Mouse (Mus musculus): ENCODE data around the gene Peak1. TPM values are rescaled to one million over a fixed set of nuclear protein-coding genes. Genes with fewer than 3 reads are reported as not detected.
A peak's percentile ranks its signal among the peaks of the same experiment; 100 is the strongest.
"Not testable (repeated sequence)": the region's sequence is repeated elsewhere in the genome, so short reads cannot be mapped to it uniquely, and the experiment has no call there.

Peak1 gene
- polyA plus RNA-seq, 1 experiment from 2014 or later: 13.8 TPM

DNA sequence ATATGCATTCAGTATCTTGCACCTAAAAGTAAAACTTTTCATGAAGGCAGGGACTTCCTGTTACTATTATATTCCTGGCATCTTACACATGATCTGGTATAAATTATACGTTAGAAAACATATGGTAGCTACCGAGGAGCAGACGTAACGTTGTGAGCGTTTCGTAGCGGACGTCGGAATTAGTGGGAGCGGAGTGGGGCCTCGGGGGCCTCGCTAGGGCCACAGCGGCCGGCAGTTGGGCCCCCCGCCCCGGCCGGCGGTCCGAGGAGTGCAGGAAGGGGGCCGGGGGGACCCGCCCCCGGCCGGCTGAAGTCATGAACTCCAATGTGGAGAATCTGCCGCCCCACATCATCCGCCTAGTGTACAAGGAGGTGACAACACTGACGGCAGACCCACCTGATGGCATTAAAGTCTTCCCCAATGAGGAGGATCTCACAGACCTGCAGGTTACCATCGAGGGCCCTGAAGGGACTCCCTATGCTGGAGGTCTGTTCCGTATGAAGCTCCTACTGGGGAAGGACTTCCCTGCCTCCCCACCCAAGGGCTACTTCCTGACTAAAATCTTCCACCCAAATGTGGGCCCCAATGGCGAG lies 19.5 kb upstream of the Peak1 start:
- H3K36me3 ChIP-seq; H3K27me3 ChIP-seq (replicated peaks); H3K4me3 ChIP-seq (replicated peaks); H3K4me2 ChIP-seq; H3K9me3 ChIP-seq; ATAC-seq (ENCODE audit: insufficient read depth, low FRiP score, low read depth); H3K27ac ChIP-seq; H3K4me1 ChIP-seq; H3K9ac ChIP-seq: not testable (repeated sequence)
- 90% methylated on average over 29 of the region's 29 CpGs for WGBS

DNA sequence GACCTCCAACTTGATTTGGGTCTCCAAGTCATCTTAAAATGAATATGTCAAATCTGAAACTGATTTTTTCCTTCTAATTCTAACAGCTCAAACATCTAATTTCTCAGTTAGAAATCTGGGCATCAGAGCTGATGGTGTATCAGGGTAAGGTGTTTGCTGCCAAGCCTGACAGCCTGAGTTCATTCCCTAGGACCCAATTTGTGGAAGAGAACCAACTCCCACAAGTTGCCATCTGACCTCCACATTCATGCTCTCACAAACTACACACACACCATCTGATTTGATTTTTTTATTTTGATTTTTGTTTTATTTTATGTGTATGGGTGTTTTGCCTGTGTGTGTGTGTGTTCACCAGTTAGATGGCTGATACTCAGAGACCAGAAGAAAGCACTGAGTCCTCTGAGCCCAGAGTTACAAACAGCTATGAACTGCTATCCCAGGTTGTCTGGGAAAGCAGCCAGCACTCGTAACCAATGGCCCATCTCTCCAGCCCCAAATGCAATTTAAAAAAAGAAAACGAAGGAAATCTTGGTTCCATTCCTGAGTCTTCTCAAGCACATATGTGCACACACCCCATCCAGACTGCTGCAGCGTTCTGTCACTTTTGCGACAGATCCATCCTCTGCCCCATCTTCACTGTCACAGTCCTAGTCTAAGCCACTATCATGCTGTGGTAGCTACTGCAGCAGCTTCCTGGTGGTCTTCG lies 18.1 kb upstream of the Peak1 start:
- no peak for ATAC-seq (ENCODE audit: insufficient read depth, low FRiP score, low read depth)
- no peaks in the 10 kb centered on the region for H3K27me3 ChIP-seq (replicated peaks)
- WGBS: 75% methylated on average over 5 of the region's 5 CpGs
- no peak overlapping the region for H3K4me2 ChIP-seq
- no peak overlapping the region for H3K4me3 ChIP-seq (replicated peaks)
- no peak overlapping the region for H3K27ac ChIP-seq
- H3K9me3 ChIP-seq: no peaks in the 10 kb centered on the region
- no peaks in the 10 kb centered on the region for H3K36me3 ChIP-seq
- no peaks in the 10 kb centered on the region for H3K4me1 ChIP-seq
- no peak overlapping the region for H3K9ac ChIP-seq

DNA sequence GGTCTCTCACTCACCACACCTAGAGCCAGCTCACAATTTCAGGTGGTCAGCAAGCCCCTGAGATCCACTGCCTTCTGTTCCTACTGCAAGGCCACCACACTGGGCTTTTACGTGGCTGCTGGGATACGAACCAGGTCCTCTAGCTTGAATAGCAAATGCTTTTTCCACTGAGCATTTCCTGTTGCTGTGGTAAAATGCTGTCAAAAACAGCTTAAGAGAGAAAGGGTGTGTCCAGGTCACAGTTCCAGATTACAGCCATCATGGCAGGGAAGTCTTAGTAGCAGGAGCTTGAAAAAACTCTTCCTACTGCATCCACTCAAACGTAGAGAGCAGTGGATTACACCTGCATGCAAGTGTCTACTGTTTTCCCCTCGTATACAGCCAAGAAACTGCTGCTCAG lies 7.0 kb upstream of the Peak1 start:
- no peak for ATAC-seq (ENCODE audit: insufficient read depth, low FRiP score, low read depth)
- H3K4me1 ChIP-seq: no peaks in the 10 kb centered on the region
- H3K36me3 ChIP-seq: no peaks in the 10 kb centered on the region
- no peak overlapping the region for H3K4me2 ChIP-seq
- no peak overlapping the region for H3K9ac ChIP-seq
- H3K27me3 ChIP-seq (replicated peaks): no peaks in the 10 kb centered on the region
- H3K9me3 ChIP-seq: no peaks in the 10 kb centered on the region
- no peak overlapping the region for H3K4me3 ChIP-seq (replicated peaks)
- no peak overlapping the region for H3K27ac ChIP-seq
- 77% methylated on average over 4 of the region's 4 CpGs for WGBS

DNA sequence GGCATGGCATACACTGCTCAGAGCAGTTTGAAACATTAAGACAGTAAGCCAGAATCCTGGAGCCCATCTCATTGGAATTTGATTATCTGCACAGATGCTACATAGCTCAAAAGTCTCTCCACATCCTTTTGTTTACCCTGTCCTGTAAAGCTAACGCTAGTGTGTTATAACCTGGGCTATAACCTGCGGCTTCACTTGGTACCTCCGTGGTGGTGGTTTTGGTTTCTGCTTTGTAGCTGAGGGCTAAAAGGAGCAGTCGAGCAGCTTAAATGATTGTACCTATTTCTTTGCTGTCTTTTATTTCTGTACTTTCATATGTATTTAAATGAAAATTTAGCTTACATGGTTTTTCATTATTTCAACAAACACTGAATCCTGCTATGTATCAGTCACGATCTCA lies 4.1 kb upstream of the Peak1 start:
- WGBS: 74% methylated on average over 5 of the region's 5 CpGs
- ATAC-seq (ENCODE audit: insufficient read depth, low FRiP score, low read depth): no peak
- Histone ChIP-seq H3K27ac (no peak overlapping the region), H3K9ac (no peak overlapping the region), H3K36me3 (no peaks in the 10 kb centered on the region), H3K9me3 (no peaks in the 10 kb centered on the region), H3K4me3 (replicated peaks) (no peak overlapping the region), H3K27me3 (replicated peaks) (no peaks in the 10 kb centered on the region), H3K4me1 (no peaks in the 10 kb centered on the region), H3K4me2 (no peak overlapping the region)

DNA sequence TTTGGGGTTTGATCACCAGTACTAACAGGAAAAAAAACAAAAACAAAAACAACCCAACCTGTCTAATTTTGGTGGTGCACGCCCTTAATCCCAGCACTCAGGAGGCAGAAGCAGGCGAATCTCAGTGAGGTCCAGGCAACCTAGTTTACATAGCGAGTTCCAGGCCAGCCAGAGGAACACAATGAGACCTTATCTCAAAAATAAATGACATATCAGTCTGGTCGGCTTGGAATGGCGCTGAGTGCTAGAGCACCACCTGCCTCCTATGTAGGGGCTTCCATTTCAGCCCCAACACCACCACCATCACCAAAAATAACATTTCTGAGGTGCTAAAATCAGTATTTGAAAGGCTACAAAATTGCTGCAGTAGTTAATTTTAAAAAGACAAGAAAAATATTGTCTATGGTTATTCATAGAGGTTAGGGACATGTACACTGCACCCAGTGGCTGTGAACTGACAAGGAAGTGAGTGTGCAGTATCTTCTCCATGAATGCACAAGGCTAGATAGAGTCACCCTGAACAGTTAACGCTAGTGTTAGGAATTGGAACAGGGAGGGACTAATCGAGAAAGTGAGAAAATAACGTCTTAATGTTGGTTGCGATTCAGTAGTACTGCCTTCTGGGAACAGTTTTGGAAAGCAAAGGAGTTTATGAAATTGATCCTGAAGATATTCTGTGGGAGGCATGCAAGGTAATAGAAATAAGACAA lies 3.2 kb upstream of the Peak1 start:
- H3K36me3 ChIP-seq: no peaks in the 10 kb centered on the region
- H3K4me1 ChIP-seq: no peaks in the 10 kb centered on the region
- no peak overlapping the region for H3K4me2 ChIP-seq
- no peak for ATAC-seq (ENCODE audit: insufficient read depth, low FRiP score, low read depth)
- H3K9me3 ChIP-seq: no peaks in the 10 kb centered on the region
- no peak overlapping the region for H3K4me3 ChIP-seq (replicated peaks)
- no peak overlapping the region for H3K9ac ChIP-seq
- whole genome bisulfite sequencing: 73% methylated on average over 9 of the region's 9 CpGs
- no peak overlapping the region for H3K27ac ChIP-seq
- no peaks in the 10 kb centered on the region for H3K27me3 ChIP-seq (replicated peaks)

DNA sequence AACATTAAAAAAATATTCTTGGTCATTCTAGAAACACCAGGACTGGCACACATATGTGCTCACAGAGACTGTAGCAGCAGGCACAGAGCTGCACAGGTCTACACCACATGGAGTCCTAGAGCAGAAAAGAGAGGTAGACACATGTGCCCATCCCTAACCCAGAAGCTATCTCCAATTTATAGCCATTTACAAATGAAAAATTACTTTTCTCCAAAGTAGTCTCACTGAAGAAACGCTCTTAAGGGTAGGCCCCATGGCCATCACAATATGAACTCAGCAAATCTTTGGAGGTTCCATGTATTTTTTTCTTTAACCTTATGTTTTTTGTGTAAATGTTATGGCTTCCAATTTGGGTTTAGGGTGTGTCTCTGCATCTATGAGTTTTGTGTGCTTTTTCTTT lies 2.4 kb upstream of the Peak1 start:
- H3K9me3 ChIP-seq: no peaks in the 10 kb centered on the region
- ATAC-seq (ENCODE audit: insufficient read depth, low FRiP score, low read depth): no peak
- no peaks in the 10 kb centered on the region for H3K36me3 ChIP-seq
- 88% methylated on average over 1 of the region's 1 CpGs for WGBS
- H3K9ac ChIP-seq: no peak overlapping the region
- no peaks in the 10 kb centered on the region for H3K27me3 ChIP-seq (replicated peaks)
- 0 out of 2 replicates have a peak, but pooled peaks cover 4% of the 10 kb centered on the region for H3K4me1 ChIP-seq
- no peak overlapping the region for H3K4me2 ChIP-seq
- H3K27ac ChIP-seq: no peak overlapping the region
- H3K4me3 ChIP-seq (replicated peaks): no peak overlapping the region

DNA sequence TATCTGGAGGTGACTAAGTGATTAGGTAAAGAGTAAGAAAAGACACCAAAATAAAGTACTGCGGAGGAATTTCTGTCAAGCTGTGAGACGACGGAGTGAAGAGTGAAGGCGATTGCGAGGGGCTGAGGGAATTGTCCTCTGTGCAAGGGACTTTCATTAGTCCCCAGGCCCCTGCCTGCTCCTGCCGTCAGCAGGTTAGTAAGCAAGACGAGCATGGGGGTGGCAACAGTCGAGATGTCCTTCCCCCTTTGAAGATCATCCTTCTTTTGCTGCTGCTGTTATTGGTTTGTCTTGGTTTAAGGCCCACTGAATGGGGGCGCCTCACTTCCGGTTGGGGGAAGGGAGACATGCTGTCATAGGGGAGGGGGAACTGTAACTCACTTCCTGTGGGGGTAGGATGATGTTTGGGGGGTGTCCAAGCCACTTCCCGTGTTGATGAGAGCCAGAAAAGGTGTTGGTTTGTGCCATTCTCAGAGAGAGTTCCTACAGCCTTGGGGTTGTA lies 922 bp upstream of the Peak1 start:
- Histone ChIP-seq H3K4me2 (peak overlapping the region; percentile 64), H3K9me3 (no peaks in the 10 kb centered on the region), H3K27ac (peak overlapping the region; percentile 92), H3K4me1 (0 out of 2 replicates have a peak, but pooled peaks cover 7% of the 10 kb centered on the region), H3K4me3 (replicated peaks) (peak overlapping the region; percentile 83), H3K9ac (peak overlapping the region; percentile 34), H3K27me3 (replicated peaks) (no peaks in the 10 kb centered on the region), H3K36me3 (no peaks in the 10 kb centered on the region)
- 0% methylated on average over 11 of the region's 11 CpGs for WGBS
- ATAC-seq (ENCODE audit: insufficient read depth, low FRiP score, low read depth): peak; percentile 11; the same call in 1 of the 2 replicates

DNA sequence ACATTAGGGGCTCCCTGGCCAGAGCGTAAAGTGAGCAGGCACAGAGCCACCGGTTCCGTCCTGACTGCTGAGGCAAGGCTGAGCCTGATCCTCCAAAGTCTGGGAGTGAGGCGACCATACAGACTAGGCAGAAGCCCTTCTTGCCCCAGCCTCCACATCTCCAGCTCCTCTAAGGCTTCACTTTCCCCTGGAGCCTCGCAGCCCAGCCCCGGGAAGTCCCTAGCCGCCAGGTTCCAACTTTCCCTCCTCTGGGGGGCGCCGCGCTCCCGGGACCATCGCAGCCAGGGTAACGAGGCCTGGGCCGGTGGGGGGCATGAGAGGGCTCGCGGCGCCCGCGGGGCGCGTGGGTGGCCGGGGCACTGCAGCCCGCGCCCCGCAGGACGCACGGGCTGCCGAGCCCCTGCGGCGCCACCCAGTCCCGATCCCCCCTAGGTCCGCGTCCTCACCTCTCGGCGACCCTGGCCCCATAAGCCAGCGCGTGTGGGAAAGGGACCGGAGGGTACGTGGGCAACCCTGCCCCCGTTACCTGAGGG lies 386 bp downstream of the Peak1 start:
- Histone ChIP-seq H3K4me1 (0 out of 2 replicates have a peak, but pooled peaks cover 7% of the 10 kb centered on the region), H3K4me3 (replicated peaks) (peak overlapping the region; percentile 83), H3K9me3 (no peaks in the 10 kb centered on the region), H3K27me3 (replicated peaks) (no peaks in the 10 kb centered on the region), H3K27ac (peak overlapping the region; percentile 95), H3K9ac (peak overlapping the region; percentile 78), H3K4me2 (peak overlapping the region; percentile 54), H3K36me3 (no peaks in the 10 kb centered on the region)
- under 1% methylated on average over 38 of the region's 40 CpGs for WGBS
- peak; percentile 65 for ATAC-seq (ENCODE audit: insufficient read depth, low FRiP score, low read depth)

DNA sequence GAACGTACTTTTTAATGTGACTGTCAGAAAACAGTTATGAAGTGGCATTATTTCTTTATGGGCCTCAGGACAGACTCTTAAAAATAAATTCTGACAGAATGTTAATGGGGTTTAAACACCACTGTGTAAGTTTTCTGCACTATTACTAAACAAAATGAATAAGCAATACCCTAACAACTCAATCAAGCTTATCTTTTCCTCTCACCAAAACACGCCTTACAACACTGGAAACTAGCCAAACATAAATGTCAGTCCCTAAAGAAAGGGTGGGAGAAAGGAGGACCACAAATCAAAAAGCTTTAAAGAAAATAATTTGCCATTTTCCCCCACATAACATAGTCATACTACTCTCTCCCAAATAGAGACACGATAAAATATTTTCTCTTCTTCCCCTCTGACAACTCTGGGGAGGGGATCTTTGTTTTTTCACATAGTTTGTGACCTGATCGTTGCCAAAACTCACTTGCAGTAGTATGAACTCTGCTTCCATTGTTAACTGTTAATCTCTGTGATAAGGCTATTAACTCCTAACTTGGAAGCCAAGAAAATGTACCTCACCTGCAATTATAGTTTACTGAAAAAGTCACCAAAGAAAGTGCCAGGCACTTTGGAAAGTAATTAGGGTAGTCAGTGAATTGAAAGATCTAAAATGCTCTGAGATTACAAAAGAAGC lies 1.8 kb downstream of the Peak1 start:
- Histone ChIP-seq H3K27ac (no peak overlapping the region), H3K4me2 (peak overlapping the region; percentile 54), H3K9ac (no peak overlapping the region), H3K36me3 (no peaks in the 10 kb centered on the region), H3K27me3 (replicated peaks) (no peaks in the 10 kb centered on the region), H3K4me1 (0 out of 2 replicates have a peak, but pooled peaks cover 7% of the 10 kb centered on the region), H3K9me3 (no peaks in the 10 kb centered on the region), H3K4me3 (replicated peaks) (peak overlapping the region; percentile 6; the same call in 1 of the 2 replicates)
- ATAC-seq (ENCODE audit: insufficient read depth, low FRiP score, low read depth): no peak
- 38% methylated on average over 4 of the region's 4 CpGs for WGBS

DNA sequence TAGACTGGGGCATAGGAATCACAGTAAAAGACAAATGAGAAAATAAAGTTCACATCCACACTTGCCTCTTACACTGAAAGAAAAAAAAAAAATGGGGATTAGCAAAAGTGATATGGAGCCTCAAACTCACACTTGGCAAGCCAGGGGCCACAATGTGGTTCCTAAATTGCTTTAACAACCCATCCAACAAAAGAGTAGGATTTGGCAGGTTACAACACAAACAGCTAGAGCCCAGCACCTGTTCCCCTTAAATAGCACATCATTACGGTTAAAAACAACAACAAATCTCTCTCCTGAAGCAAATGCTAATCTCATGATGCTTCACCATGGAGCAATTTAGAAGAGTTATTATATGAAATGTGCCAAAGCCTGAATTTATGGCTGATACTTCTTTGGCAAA lies 2.5 kb downstream of the Peak1 start:
- Histone ChIP-seq H3K9ac (no peak overlapping the region), H3K27ac (no peak overlapping the region), H3K4me3 (replicated peaks) (no peak overlapping the region), H3K4me1 (0 out of 2 replicates have a peak, but pooled peaks cover 7% of the 10 kb centered on the region), H3K9me3 (no peaks in the 10 kb centered on the region), H3K4me2 (peak overlapping the region; percentile 19; the same call in 1 of the 2 replicates), H3K27me3 (replicated peaks) (no peaks in the 10 kb centered on the region), H3K36me3 (no peaks in the 10 kb centered on the region)
- 78% methylated on average over 1 of the region's 1 CpGs for WGBS
- ATAC-seq (ENCODE audit: insufficient read depth, low FRiP score, low read depth): no peak

DNA sequence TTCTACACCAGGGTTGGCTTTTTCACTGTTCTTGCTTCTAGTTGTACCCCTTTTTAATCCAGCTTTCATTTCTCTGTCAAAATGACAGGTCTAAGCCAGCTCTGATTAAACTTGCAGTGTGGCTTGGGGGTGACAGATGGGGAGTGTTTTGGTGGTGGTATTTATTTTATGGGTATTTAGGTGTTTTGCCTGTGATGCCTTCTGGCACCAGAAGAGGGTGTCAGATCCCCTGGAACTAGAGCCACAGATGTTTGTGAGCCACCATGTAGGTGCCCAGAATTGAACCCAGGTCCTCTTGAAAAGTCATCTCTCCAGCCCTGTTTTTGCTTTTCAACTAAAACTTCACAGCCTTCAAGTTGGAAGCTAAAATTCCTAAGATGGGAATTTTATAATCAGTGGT lies 3.5 kb downstream of the Peak1 start:
- Histone ChIP-seq H3K4me2 (no peak overlapping the region), H3K27me3 (replicated peaks) (no peaks in the 10 kb centered on the region), H3K27ac (no peak overlapping the region), H3K9me3 (no peaks in the 10 kb centered on the region), H3K36me3 (no peaks in the 10 kb centered on the region), H3K4me3 (replicated peaks) (no peak overlapping the region), H3K9ac (no peak overlapping the region), H3K4me1 (0 out of 2 replicates have a peak, but pooled peaks cover 7% of the 10 kb centered on the region)
- ATAC-seq (ENCODE audit: insufficient read depth, low FRiP score, low read depth): no peak
